In the genomic region with DNA sequence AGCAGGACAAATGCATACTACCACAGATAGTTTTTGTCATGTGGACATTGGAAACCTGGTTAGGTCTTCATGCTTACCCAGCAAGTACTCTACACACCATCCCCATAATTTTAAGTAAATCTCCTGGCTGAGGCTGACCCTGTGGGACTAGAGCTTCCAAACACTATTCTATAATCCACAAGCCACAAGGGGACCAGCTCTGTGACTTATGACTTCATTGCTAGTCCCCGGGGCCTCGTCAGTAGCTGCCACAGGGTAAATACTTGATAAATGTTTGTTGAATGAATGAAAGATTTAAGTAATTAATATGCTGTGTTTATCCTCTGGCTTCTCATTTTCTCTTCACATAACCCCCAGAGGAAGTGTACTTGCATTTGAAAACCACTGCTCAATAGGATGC, we compare ENCODE assay signal across 17 mouse cellular contexts.
DNase-seq lines count a peak whose midpoint lies in the region; ATAC-seq and TF ChIP-seq lines count a peak whose summit lies in the region.
"Had no signal": no experiment of that assay in that cellular context is flagged by ENCODE, and none has a peak within 500 bp of the region (broad histone marks: within the 10 kb centered on the region; RNA-seq: fewer than 3 reads in every experiment).

No protein-coding gene starts in this region.

- 73% methylated on average over 2 of the region's 2 CpGs for WGBS in hindbrain, embryonic 14.5 days
- 70% methylated on average over 2 of the region's 2 CpGs for WGBS in hindbrain, postnatal 0 days
- 82% methylated on average over 2 of the region's 2 CpGs for WGBS in neural tube, embryonic 11.5 days
- WGBS in neural tube, embryonic 14.5 days: 69% methylated on average over 2 of the region's 2 CpGs

- no peak overlapping the region for H3K4me3 ChIP-seq in hindbrain, embryonic 14.5 days (replicated peaks; ENCODE audit: low read length)
- H3K4me3 ChIP-seq in hindbrain, postnatal 0 days (ENCODE audit: low read length): no peak overlapping the region
- H3K4me3 ChIP-seq in neural tube, embryonic 11.5 days (ENCODE audit: low read depth, low read length): no peak overlapping the region
- H3K4me3 ChIP-seq in neural tube, embryonic 14.5 days (ENCODE audit: low read depth, low read length): no peak overlapping the region
- H3K4me3 ChIP-seq: embryonic facial prominence, embryonic 12.5 days; forebrain, embryonic 15.5 days; heart, adult 2 months; heart, embryonic 15.5 days had no signal

- 0 out of 2 replicates have a peak, but pooled peaks have one; percentile 31 for ATAC-seq in hindbrain, embryonic 14.5 days (ENCODE audit: low FRiP score)
- no peak for ATAC-seq in hindbrain, postnatal 0 days
- peak; percentile 27; the same call in 1 of the 2 replicates for ATAC-seq in neural tube, embryonic 11.5 days (ENCODE audit: insufficient read depth, low FRiP score, low TSS enrichment)
- peak; percentile 70 for ATAC-seq in neural tube, embryonic 14.5 days (ENCODE audit: low read depth)
- ATAC-seq: forebrain, embryonic 15.5 days had no signal

- no peaks in the 10 kb centered on the region for H3K27me3 ChIP-seq in hindbrain, embryonic 14.5 days (ENCODE audit: control insufficient read depth, insufficient read depth, low read length)
- H3K27me3 ChIP-seq in hindbrain, postnatal 0 days (ENCODE audit: insufficient read depth, low read length): no peaks in the 10 kb centered on the region
- H3K27me3 ChIP-seq in neural tube, embryonic 11.5 days (ENCODE audit: control insufficient read depth, insufficient read depth, low read length): no peaks in the 10 kb centered on the region
- H3K27me3 ChIP-seq in neural tube, embryonic 14.5 days (ENCODE audit: control insufficient read depth, insufficient read depth, low read length): no peaks in the 10 kb centered on the region; the same call in 1 of the 2 replicates
- H3K27me3 ChIP-seq: embryonic facial prominence, embryonic 12.5 days; forebrain, embryonic 15.5 days; heart, embryonic 15.5 days had no signal

- no peak for TF ChIP-seq CTCF in hindbrain, postnatal 0 days (IDR thresholded peaks at IDR 0.05; ENCODE audit: low read depth)

- H3K9me3 ChIP-seq in hindbrain, embryonic 14.5 days (ENCODE audit: control insufficient read depth, low read length): no peaks in the 10 kb centered on the region
- no peaks in the 10 kb centered on the region for H3K9me3 ChIP-seq in hindbrain, postnatal 0 days (ENCODE audit: low read length)
- no peaks in the 10 kb centered on the region for H3K9me3 ChIP-seq in neural tube, embryonic 11.5 days (ENCODE audit: control insufficient read depth, low read length)
- no peaks in the 10 kb centered on the region for H3K9me3 ChIP-seq in neural tube, embryonic 14.5 days (ENCODE audit: control insufficient read depth, low read length)
- H3K9me3 ChIP-seq: embryonic facial prominence, embryonic 12.5 days; forebrain, embryonic 15.5 days; heart, embryonic 15.5 days had no signal

- H3K36me3 ChIP-seq in hindbrain, embryonic 14.5 days (replicated peaks; ENCODE audit: control insufficient read depth, insufficient read depth): no peaks in the 10 kb centered on the region
- H3K36me3 ChIP-seq in hindbrain, postnatal 0 days (ENCODE audit: insufficient read depth, low read length): no peaks in the 10 kb centered on the region
- no peaks in the 10 kb centered on the region for H3K36me3 ChIP-seq in neural tube, embryonic 11.5 days (ENCODE audit: control insufficient read depth, insufficient read depth, low read length)
- no peaks in the 10 kb centered on the region for H3K36me3 ChIP-seq in neural tube, embryonic 14.5 days (ENCODE audit: control insufficient read depth, insufficient read depth, low read length)
- H3K36me3 ChIP-seq: embryonic facial prominence, embryonic 12.5 days; forebrain, embryonic 15.5 days; heart, embryonic 15.5 days had no signal

- no peak overlapping the region for H3K9ac ChIP-seq in hindbrain, embryonic 14.5 days
- no peak overlapping the region for H3K9ac ChIP-seq in hindbrain, postnatal 0 days (replicated peaks; ENCODE audit: low read length)
- no peak overlapping the region for H3K9ac ChIP-seq in neural tube, embryonic 11.5 days (ENCODE audit: low read length)
- H3K9ac ChIP-seq in neural tube, embryonic 14.5 days (replicated peaks; ENCODE audit: low read depth, low read length): no peak overlapping the region
- H3K9ac ChIP-seq: embryonic facial prominence, embryonic 12.5 days; forebrain, embryonic 15.5 days; heart, embryonic 15.5 days had no signal

- H3K4me2 ChIP-seq in hindbrain, embryonic 14.5 days (replicated peaks): no peak overlapping the region
- no peak overlapping the region for H3K4me2 ChIP-seq in hindbrain, postnatal 0 days (ENCODE audit: low read depth, low read length)
- H3K4me2 ChIP-seq in neural tube, embryonic 11.5 days (ENCODE audit: low read depth): no peak overlapping the region
- H3K4me2 ChIP-seq in neural tube, embryonic 14.5 days (ENCODE audit: low read depth, low read length): no peak overlapping the region
- H3K4me2 ChIP-seq: embryonic facial prominence, embryonic 12.5 days; forebrain, embryonic 15.5 days; heart, embryonic 11.5 days; heart, embryonic 15.5 days had no signal

- DNase-seq in hindbrain, embryonic 14.5 days (ENCODE audit: low spot score): no peak
- no peak for DNase-seq in hindbrain, postnatal 0 days (ENCODE audit: low spot score)
- DNase-seq in neural tube, embryonic 11.5 days (ENCODE audit: low spot score): peak; percentile 38
- DNase-seq in neural tube, embryonic 10.5 days (ENCODE audit: extremely low spot score, low spot score): no peak
- DNase-seq in embryo, embryonic 11 days: no peak
- DNase-seq: adrenal gland, adult 8-10 months; adrenal gland, postnatal 36 days; cerebellum, adult 11 months; cerebellum, adult 8-10 months; cerebellum, postnatal 14 days; heart, adult 2 months; heart, postnatal 14 days had no signal

- peak overlapping the region; percentile 16; the same call in 1 of the 2 replicates for H3K27ac ChIP-seq in hindbrain, embryonic 14.5 days
- H3K27ac ChIP-seq in hindbrain, postnatal 0 days: no peak overlapping the region
- no peak overlapping the region for H3K27ac ChIP-seq in neural tube, embryonic 11.5 days (ENCODE audit: low read depth, low read length)
- no peak overlapping the region for H3K27ac ChIP-seq in neural tube, embryonic 14.5 days (ENCODE audit: low read depth, low read length)
- H3K27ac ChIP-seq: embryonic facial prominence, embryonic 12.5 days; forebrain, embryonic 15.5 days; heart, adult 2 months; heart, embryonic 15.5 days had no signal

- H3K4me1 ChIP-seq in hindbrain, embryonic 14.5 days (replicated peaks; ENCODE audit: control insufficient read depth, insufficient read depth, low read length): no peaks in the 10 kb centered on the region; the same call in 1 of the 2 replicates
- H3K4me1 ChIP-seq in hindbrain, postnatal 0 days (ENCODE audit: insufficient read depth, low read length): no peaks in the 10 kb centered on the region
- H3K4me1 ChIP-seq in neural tube, embryonic 11.5 days (ENCODE audit: control insufficient read depth, insufficient read depth, low read length): no peaks in the 10 kb centered on the region
- H3K4me1 ChIP-seq in neural tube, embryonic 14.5 days (ENCODE audit: control insufficient read depth, insufficient read depth, low read length): no peaks in the 10 kb centered on the region
- H3K4me1 ChIP-seq: embryonic facial prominence, embryonic 12.5 days; forebrain, embryonic 15.5 days; heart, embryonic 15.5 days had no signal
